Mouse (Mus musculus) liver, embryonic 15.5 days (tissue): Measurements from ENCODE around the gene Dlg2. TPM values are rescaled to one million over a fixed set of nuclear protein-coding genes. Genes with fewer than 3 reads are reported as not detected.

Source experiments
- ATAC-seq: fragments of 200-750 bp; cut with Nextera tagmentation; 2 replicates; pipeline ENCODE4 v1.8.0; 2017; ENCODE audit warnings: moderate number of reproducible peaks, mild to moderate bottlenecking, moderate library complexity; ENCODE audit not compliant: insufficient read depth
- H3K27ac ChIP-seq: fragments of 300-500 bp; sonication (generic); replicated peaks from 2 replicates; pipeline ENCODE4 v1.5.1; 2015; ENCODE audit warnings: mild to moderate bottlenecking, inconsistent platforms
- H3K27me3 ChIP-seq: fragments of 300-500 bp; sonication (generic); 2 replicates; pipeline ENCODE4 v1.6.1; 2015; ENCODE audit warnings: mild to moderate bottlenecking, inconsistent platforms
- H3K36me3 ChIP-seq: fragments of 300-500 bp; sonication (generic); replicated peaks from 2 replicates; pipeline ENCODE4 v1.6.1; 2015; ENCODE audit warnings: moderate library complexity, mild to moderate bottlenecking, inconsistent platforms
- H3K4me1 ChIP-seq: fragments of 300-500 bp; sonication (generic); replicated peaks from 2 replicates; pipeline ENCODE4 v1.6.1; 2015; ENCODE audit warnings: inconsistent platforms
- H3K4me2 ChIP-seq: fragments of 300-500 bp; sonication (generic); 2 replicates; pipeline ENCODE4 v1.6.1; 2015; ENCODE audit warnings: moderate library complexity, mild to moderate bottlenecking, inconsistent platforms
- H3K4me3 ChIP-seq: fragments of 300-500 bp; sonication (generic); replicated peaks from 2 replicates; pipeline ENCODE4 v1.5.1; 2015; ENCODE audit warnings: mild to moderate bottlenecking, inconsistent platforms
- H3K9ac ChIP-seq: fragments of 300-500 bp; sonication (generic); 2 replicates; pipeline ENCODE4 v1.6.1; 2015; ENCODE audit warnings: moderate library complexity, mild to moderate bottlenecking, inconsistent platforms
- H3K9me3 ChIP-seq: fragments of 300-500 bp; sonication (generic); replicated peaks from 2 replicates; pipeline ENCODE4 v1.6.1; 2016; ENCODE audit warnings: inconsistent platforms
- WGBS: fragments of 180-500 bp; shearing (Covaris S2); methylation state at CpG from one replicate; pipeline ENCODE4 v1.1.7; 2015; ENCODE audit warnings: mixed read lengths; ENCODE audit not compliant: insufficient replicate concordance; 5-methylcytosine and 5-hydroxymethylcytosine counted together
- polyA plus RNA-seq: library from polyadenylated mRNA; unstranded; fragments of >200 nt; fragmentation: Nextera tagmentation; extraction: Ambion mirVana; gene quantifications from 2 replicates; pipeline ENCODE4 v1.2.1, GENCODE M21; 2015

Dlg2 gene
- polyA plus RNA-seq = 0.56 and 0.60 TPM in 2 replicates

GRCm38 (mm10) chr7:90476313-90477245, at the start of gene Dlg2:
Gene Dlg2, plus strand, starts transcription at chr7:90476672.
- H3K27me3 ChIP-seq = peaks cover 19% of the 10 kb centered on the region
- peaks cover 20% of the 10 kb centered on the region for H3K4me1 ChIP-seq
- peak within 1 kb of the TSS; percentile 99 for H3K4me2 ChIP-seq
- H3K36me3 ChIP-seq = no peaks in the 10 kb centered on the region
- H3K4me3 ChIP-seq = peak within 1 kb of the TSS; percentile 74
- no peaks in the 10 kb centered on the region for H3K9me3 ChIP-seq
- H3K9ac ChIP-seq = peak within 1 kb of the TSS; percentile 77
- under 1% methylated on average over 32 of the region's 32 CpGs for WGBS
- ATAC-seq = no peak
- peak within 1 kb of the TSS; percentile 58 for H3K27ac ChIP-seq

- H3K9me3 ChIP-seq = no peaks in the 10 kb centered on the region
- no peak overlapping the region for H3K4me3 ChIP-seq
- peaks cover 9% of the 10 kb centered on the region; the same call in 1 of the 2 replicates for H3K27me3 ChIP-seq
- peak overlapping the region; percentile 55 for H3K4me2 ChIP-seq
- no peaks in the 10 kb centered on the region for H3K36me3 ChIP-seq
- 65% methylated on average over 9 of the region's 9 CpGs for WGBS
- H3K9ac ChIP-seq = no peak overlapping the region
- H3K27ac ChIP-seq = no peak overlapping the region
- no peaks in the 10 kb centered on the region for H3K4me1 ChIP-seq
- no peak for ATAC-seq
Observed at GRCm38 (mm10) chr7:90427006-90427405, 49.5 kb upstream of the Dlg2 start.

- H3K36me3 ChIP-seq = no peaks in the 10 kb centered on the region
- no peak overlapping the region for H3K4me2 ChIP-seq
- H3K27ac ChIP-seq = no peak overlapping the region
- no peaks in the 10 kb centered on the region for H3K4me1 ChIP-seq
- H3K4me3 ChIP-seq = no peak overlapping the region
- no peaks in the 10 kb centered on the region for H3K9me3 ChIP-seq
- no peak overlapping the region for H3K9ac ChIP-seq
- no peak for ATAC-seq
- 0 out of 2 replicates have a peak, but pooled peaks cover 2% of the 10 kb centered on the region for H3K27me3 ChIP-seq
Observed at GRCm38 (mm10) chr7:90432221-90432620, 44.3 kb upstream of the Dlg2 start.

GRCm38 (mm10) chr7:90440044-90440443, 36.4 kb upstream of the Dlg2 start:
- ATAC-seq = no peak
- Histone ChIP-seq H3K4me2 (no peak overlapping the region), H3K9ac (no peak overlapping the region), H3K36me3 (no peaks in the 10 kb centered on the region), H3K4me3 (no peak overlapping the region), H3K4me1 (0 out of 2 replicates have a peak, but pooled peaks cover 3% of the 10 kb centered on the region), H3K9me3 (no peaks in the 10 kb centered on the region), H3K27ac (no peak overlapping the region), H3K27me3 (no peaks in the 10 kb centered on the region)
- 80% methylated on average over 4 of the region's 4 CpGs for WGBS

- Histone ChIP-seq H3K27me3 (no peaks in the 10 kb centered on the region), H3K36me3 (no peaks in the 10 kb centered on the region), H3K27ac (peak overlapping the region; percentile 70; the same call in 1 of the 2 replicates), H3K4me2 (peak overlapping the region; percentile 84), H3K9me3 (no peaks in the 10 kb centered on the region), H3K4me3 (peak overlapping the region; percentile 99), H3K9ac (peak overlapping the region; percentile 63; the same call in 1 of the 2 replicates), H3K4me1 (peaks cover 8% of the 10 kb centered on the region)
- WGBS = 10% methylated on average over 4 of the region's 4 CpGs
- no peak for ATAC-seq
Observed at GRCm38 (mm10) chr7:90442070-90442469, 34.4 kb upstream of the Dlg2 start.

GRCm38 (mm10) chr7:90442518-90443080, 33.9 kb upstream of the Dlg2 start, which contains the start of gene Crebzf:
Gene Crebzf, plus strand, starts transcription at chr7:90442729.
- Histone ChIP-seq H3K9me3 (no peaks in the 10 kb centered on the region), H3K4me3 (peak within 1 kb of the TSS; percentile 99), H3K9ac (peak within 1 kb of the TSS; percentile 99), H3K4me1 (peaks cover 8% of the 10 kb centered on the region), H3K27me3 (no peaks in the 10 kb centered on the region), H3K36me3 (peaks cover 3% of the 10 kb centered on the region; the same call in 1 of the 2 replicates), H3K27ac (peak within 1 kb of the TSS; percentile 96), H3K4me2 (peak within 1 kb of the TSS; percentile 84)
- under 1% methylated on average over 54 of the region's 54 CpGs for WGBS
- ATAC-seq = peak; percentile 89

GRCm38 (mm10) chr7:90443101-90444091, 33.1 kb upstream of the Dlg2 start:
- peak; percentile 71 for ATAC-seq
- peak overlapping the region; percentile 96 for H3K27ac ChIP-seq
- peak overlapping the region; percentile 99 for H3K9ac ChIP-seq
- peak overlapping the region; percentile 99 for H3K4me3 ChIP-seq
- H3K4me2 ChIP-seq = peak overlapping the region; percentile 84
- peaks cover 8% of the 10 kb centered on the region for H3K4me1 ChIP-seq
- peaks cover 6% of the 10 kb centered on the region; the same call in 1 of the 2 replicates for H3K36me3 ChIP-seq
- no peaks in the 10 kb centered on the region for H3K27me3 ChIP-seq
- WGBS = under 1% methylated on average over 121 of the region's 123 CpGs
- H3K9me3 ChIP-seq = no peaks in the 10 kb centered on the region

- H3K4me3 ChIP-seq = peak overlapping the region; percentile 99
- no peak for ATAC-seq
- H3K4me1 ChIP-seq = peaks cover 8% of the 10 kb centered on the region
- peak overlapping the region; percentile 99 for H3K9ac ChIP-seq
- H3K27ac ChIP-seq = peak overlapping the region; percentile 96
- peaks cover 9% of the 10 kb centered on the region for H3K36me3 ChIP-seq
- H3K9me3 ChIP-seq = no peaks in the 10 kb centered on the region
- H3K4me2 ChIP-seq = peak overlapping the region; percentile 84
- H3K27me3 ChIP-seq = no peaks in the 10 kb centered on the region
- 1% methylated on average over 6 of the region's 6 CpGs for WGBS
Observed at GRCm38 (mm10) chr7:90444206-90444605, 32.3 kb upstream of the Dlg2 start.

- Histone ChIP-seq H3K4me2 (peak overlapping the region; percentile 92), H3K27ac (peak overlapping the region; percentile 22; the same call in 1 of the 2 replicates)
- 16% methylated on average over 7 of the region's 7 CpGs for WGBS
Observed at GRCm38 (mm10) chr7:90456149-90456844, 20.2 kb upstream of the Dlg2 start.

More at GRCm38 (mm10) chr7:90456149-90456844, 20.2 kb upstream of the Dlg2 start:
- ATAC-seq = no peak
- Histone ChIP-seq H3K36me3 (peaks cover 23% of the 10 kb centered on the region), H3K4me1 (peaks cover 30% of the 10 kb centered on the region), H3K9me3 (no peaks in the 10 kb centered on the region), H3K9ac (peak overlapping the region; percentile 76), H3K4me3 (peak overlapping the region; percentile 81), H3K27me3 (no peaks in the 10 kb centered on the region)
